Comparison of ENCODE assay signal across 28 mouse cellular contexts in genomic region chr17:45634033-45634432, GRCm38 (mm10). TPM values are rescaled to one million over a fixed set of nuclear protein-coding genes. Genes with fewer than 3 reads are reported as not detected.
DNase-seq lines count a peak whose midpoint lies in the region.
"Had no signal": no experiment of that assay in that cellular context is flagged by ENCODE, and none has a peak within 500 bp of the region (broad histone marks: within the 10 kb centered on the region; RNA-seq: fewer than 3 reads in every experiment).

No protein-coding gene starts in this region.

- peak; percentile 15 for DNase-seq in adrenal gland, postnatal 10 days
- no peak for DNase-seq in adrenal gland, postnatal 36 days
- DNase-seq in 3T3-L1 (ENCODE audit: low read depth, low spot score): peak; percentile 51
- peak; percentile 46 for DNase-seq in NIH3T3 (ENCODE audit: low read depth)
- DNase-seq in adipocyte (ENCODE audit: low spot score): peak; percentile 73
- DNase-seq in urinary bladder, postnatal 4 days (ENCODE audit: low spot score in 2 of 2): no peak
- no peak for DNase-seq in frontal cortex, adult 2 months (ENCODE audit: extremely low spot score in 1 of 2, low spot score in 1 of 2)
- DNase-seq in left cerebral cortex, postnatal 10 days (ENCODE audit: extremely low spot score in 1 of 2, low spot score in 2 of 2): no peak
- DNase-seq: adrenal gland, adult 2 months; adrenal gland, adult 8-10 months; adrenal gland, postnatal 14 days; adrenal gland, postnatal 25 days; B cell, adult 2 months; cerebellum, adult 11 months; cerebellum, adult 11-12 months; cerebellum, adult 18-20 months; cerebellum, adult 2 months; cerebellum, adult 8-10 months; cerebellum, adult 9-10 months; cerebellum, adult 9-11 months had no signal

- intact Hi-C loops in left cerebral cortex, postnatal 10 days (cut with DNase I): no loop called here

RNA-seq across cellular contexts. Expression of gene Capn11, which starts 25.1 kb away (rescaled TPM):
- total RNA-seq in adrenal gland, postnatal 10 days (2021): under 1 TPM in 1 of 2 experiments, not detected in 1; 0.63 TPM
- not detected for total RNA-seq in adrenal gland, postnatal 36 days (2021)
- polyA plus RNA-seq in frontal cortex, adult 2 months (2012; rRNA removed): 0.23 and 0.34 TPM in 2 replicates
- total RNA-seq in left cerebral cortex, postnatal 10 days (2021): under 1 TPM in 1 of 2 experiments, not detected in 1; 0.39 TPM
- total RNA-seq: CH12.LX, ES-E14, G1E, MEL had no signal
- polyA plus RNA-seq: adrenal gland, adult 2 months; G1E; Patski had no signal

RNA-seq across cellular contexts. Expression of gene Mymx, which starts 32.1 kb away (rescaled TPM):
- 1 to 10 TPM in 1 of 2 experiments, under 1 TPM in 1; 0.57 to 1.9 TPM for total RNA-seq in adrenal gland, postnatal 10 days (2021)
- total RNA-seq in adrenal gland, postnatal 36 days (2021): not detected
- not detected in 2 replicates for polyA plus RNA-seq in frontal cortex, adult 2 months (2012; rRNA removed)
- total RNA-seq in left cerebral cortex, postnatal 10 days (2021): not detected
- total RNA-seq: adrenal gland, adult 18-20 months; adrenal gland, adult 2 months; adrenal gland, postnatal 25 days; CH12.LX; G1E; MEL had no signal
- polyA plus RNA-seq: activated CD4-positive, CD25-positive, alpha-beta regulatory T cell, adult 4 months; CD4-positive, CD25-positive, alpha-beta regulatory T cell, adult 4 months; cerebellum, adult 2 months; G1E; Patski had no signal

RNA-seq across cellular contexts. Expression of gene Slc29a1, which starts 34.6 kb away (rescaled TPM):
- 100 to 1,000 TPM; 130 to 145 TPM for total RNA-seq in adrenal gland, postnatal 10 days (2021)
- total RNA-seq in adrenal gland, postnatal 36 days (2021): 100 to 1,000 TPM; 132 to 137 TPM
- polyA plus RNA-seq in frontal cortex, adult 2 months (2012; rRNA removed): 35.4 and 38.9 TPM in 2 replicates
- 10 to 100 TPM; 30.3 to 33.3 TPM for total RNA-seq in left cerebral cortex, postnatal 10 days (2021)

RNA-seq across cellular contexts. Expression of gene Mrpl14, which starts 52.1 kb away (rescaled TPM):
- 100 to 1,000 TPM; 131 to 137 TPM for total RNA-seq in adrenal gland, postnatal 10 days (2021)
- 100 to 1,000 TPM; 115 to 118 TPM for total RNA-seq in adrenal gland, postnatal 36 days (2021)
- polyA plus RNA-seq in frontal cortex, adult 2 months (2012; rRNA removed): 48.4 and 52.8 TPM in 2 replicates
- total RNA-seq in left cerebral cortex, postnatal 10 days (2021): 10 to 100 TPM; 46.8 to 47.1 TPM

RNA-seq across cellular contexts. Expression of gene Tmem63b, which starts 52.7 kb away (rescaled TPM):
- 10 to 100 TPM; 44.9 to 56.8 TPM for total RNA-seq in adrenal gland, postnatal 10 days (2021)
- total RNA-seq in adrenal gland, postnatal 36 days (2021): 10 to 100 TPM; 40.0 to 45.2 TPM
- polyA plus RNA-seq in frontal cortex, adult 2 months (2012; rRNA removed): 176 and 198 TPM in 2 replicates
- total RNA-seq in left cerebral cortex, postnatal 10 days (2021): 100 to 1,000 TPM; 238 to 244 TPM

Comparison
In these comparisons a context has a peak if more than half of its experiments do, and no peak if none do; other contexts are left out.
1. DNase-seq: peak in adrenal gland, postnatal 10 days (single experiment), 3T3-L1 (single experiment), NIH3T3 (single experiment) and adipocyte (single experiment); none in adrenal gland, postnatal 36 days (0 of 2), urinary bladder, postnatal 4 days (0 of 2), frontal cortex, adult 2 months (0 of 2) and left cerebral cortex, postnatal 10 days (0 of 2).